Mouse (Mus musculus) small intestine, adult 2 months (tissue): ENCODE data around the gene Slc5a3.

ENCODE experiments used
- CTCF ChIP-seq: fragments of 200-500 bp; IDR thresholded peaks from 2 replicates; pipeline ENCODE4 v1.5.1; 2012; ENCODE audit warnings: low read depth, mild to moderate bottlenecking, control low read depth, inconsistent platforms, low read length, moderate library complexity, mixed read lengths; ENCODE audit not compliant: insufficient replicate concordance, insufficient read length; ENCODE audit errors: extremely low read depth
- POLR2A ChIP-seq: fragments of 200-500 bp; IDR thresholded peaks from 2 replicates; pipeline ENCODE4 v1.6.1; 2012; ENCODE audit warnings: low read depth, mild to moderate bottlenecking, control low read depth, inconsistent platforms, low read length, moderate library complexity

DNA sequence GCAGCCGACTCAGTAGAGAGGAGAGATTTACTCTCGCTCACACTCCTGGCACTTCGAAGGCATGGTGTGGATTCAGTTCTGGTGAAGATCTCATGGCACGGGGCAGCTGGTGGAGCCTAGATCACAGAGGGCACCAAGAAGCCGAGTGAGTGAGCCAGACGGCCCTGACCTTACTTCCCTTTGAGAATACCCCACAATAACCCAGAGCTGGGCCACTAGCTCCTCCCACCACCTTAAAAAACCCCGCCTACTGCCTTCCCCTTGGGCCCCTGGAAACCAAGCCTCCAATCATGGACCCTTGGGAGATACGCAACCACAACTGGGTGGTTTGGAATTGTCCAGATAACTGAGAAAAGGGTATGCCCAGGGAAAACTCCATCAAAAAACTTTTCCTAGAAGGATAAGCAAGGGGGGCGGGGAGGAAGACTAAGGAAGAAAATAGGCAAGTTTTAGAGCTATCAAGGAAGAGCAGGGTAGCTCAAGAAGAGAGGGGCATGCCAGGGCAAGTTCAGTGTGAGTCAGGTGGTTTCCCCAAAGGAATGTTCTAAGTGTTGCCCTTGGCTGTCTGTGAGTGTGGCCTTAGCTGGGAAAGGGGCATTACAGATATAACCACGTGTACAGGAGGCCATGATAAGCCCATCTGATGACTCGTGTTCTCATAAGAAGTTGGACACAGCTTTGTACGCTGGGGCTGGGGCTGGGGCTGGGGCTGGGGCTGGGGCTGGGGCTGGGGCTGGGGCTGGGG lies 36.3 kb upstream of the Slc5a3 start:
- TF ChIP-seq CTCF: no peak
- no peak for TF ChIP-seq POLR2A
